Mouse (Mus musculus) G1E (cell line): ENCODE data around the gene Skp2. TPM values are rescaled to one million over a fixed set of nuclear protein-coding genes. Genes with fewer than 3 reads are reported as not detected.
A peak's percentile ranks its signal among the peaks of the same experiment; 100 is the strongest.
"Not testable (repeated sequence)": the region's sequence is repeated elsewhere in the genome, so short reads cannot be mapped to it uniquely, and the experiment has no call there.

Source experiments
- ATAC-seq: 2 replicates; pipeline ENCODE4 v1.8.0; 2016; ENCODE audit warnings: mild to moderate bottlenecking; ENCODE audit not compliant: insufficient number of reproducible peaks, poor library complexity, low FRiP score, severe bottlenecking; ENCODE audit errors: extremely low read depth
- DNase-seq: peaks from one replicate; pipeline ENCODE4 v3.0.0; 2012; ENCODE audit warnings: low spot score
- H3K27me3 ChIP-seq: 2 replicates; pipeline ENCODE4 v1.6.1; 2012; ENCODE audit warnings: mild to moderate bottlenecking, low read length, inconsistent platforms; ENCODE audit not compliant: insufficient read depth
- H3K36me3 ChIP-seq: replicated peaks from 2 replicates; pipeline ENCODE3; 2012; ENCODE audit warnings: mild to moderate bottlenecking, inconsistent platforms
- H3K4me1 ChIP-seq: 2 replicates; pipeline ENCODE4 v1.6.1; 2012; ENCODE audit warnings: low read depth, low read length, inconsistent platforms, mixed read lengths; ENCODE audit not compliant: insufficient read depth
- H3K4me3 ChIP-seq: 2 replicates; pipeline ENCODE4 v1.5.1; 2012; ENCODE audit warnings: low read depth, mild to moderate bottlenecking, inconsistent platforms, low read length, moderate library complexity, mixed read lengths
- H3K9me3 ChIP-seq: replicated peaks from 2 replicates; pipeline ENCODE4 v1.6.1; 2012; ENCODE audit warnings: inconsistent platforms
- CTCF ChIP-seq: IDR thresholded peaks from 2 replicates; pipeline ENCODE4 v1.5.1; 2012; ENCODE audit warnings: low read depth, low read length, inconsistent platforms, mixed read lengths
- GATA1 ChIP-seq: IDR thresholded peaks from 2 replicates; pipeline ENCODE4 v1.6.1; 2012; ENCODE audit warnings: borderline replicate concordance, low read length, inconsistent platforms, mixed read lengths
- GATA2 ChIP-seq: IDR thresholded peaks from 2 replicates; pipeline ENCODE4 v1.6.1; 2012; ENCODE audit warnings: low read depth, low read length, inconsistent platforms, borderline replicate concordance
- POLR2AphosphoS5 ChIP-seq: IDR thresholded peaks from 2 replicates; pipeline ENCODE4 v1.6.1; 2012; ENCODE audit warnings: low read depth, low read length, inconsistent platforms; ENCODE audit not compliant: insufficient replicate concordance
- TAL1 ChIP-seq: conservative IDR thresholded peaks from 2 replicates; pipeline ENCODE4 v1.6.1; 2012; ENCODE audit warnings: low read depth, low read length, inconsistent platforms, mixed read lengths
- polyA plus RNA-seq: library from polyadenylated mRNA; stranded (reverse); fragments of >175 nt; gene quantifications from 2 replicates; pipeline ENCODE4 v1.2.3, GENCODE M21; 2012
- total RNA-seq, 2 experiments: library from RNA; stranded (forward) in 1 of 2; stranded (reverse) in 1 of 2; fragments of 200-1000 nt in 1 of 2; fragments of >200 nt in 1 of 2; fragmentation: Nextera tagmentation in 1 of 2; gene quantifications; 2 replicates each; pipeline ENCODE4 v1.2.3; 2014 to 2017

Skp2 gene
- total RNA-seq (2014; fragmentation: Nextera tagmentation) (34.3 and 35.3 TPM in 2 replicates), total RNA-seq (2017) (28.7 and 29.8 TPM in 2 replicates), polyA plus RNA-seq (5.9 and 10.2 TPM in 2 replicates)

DNA sequence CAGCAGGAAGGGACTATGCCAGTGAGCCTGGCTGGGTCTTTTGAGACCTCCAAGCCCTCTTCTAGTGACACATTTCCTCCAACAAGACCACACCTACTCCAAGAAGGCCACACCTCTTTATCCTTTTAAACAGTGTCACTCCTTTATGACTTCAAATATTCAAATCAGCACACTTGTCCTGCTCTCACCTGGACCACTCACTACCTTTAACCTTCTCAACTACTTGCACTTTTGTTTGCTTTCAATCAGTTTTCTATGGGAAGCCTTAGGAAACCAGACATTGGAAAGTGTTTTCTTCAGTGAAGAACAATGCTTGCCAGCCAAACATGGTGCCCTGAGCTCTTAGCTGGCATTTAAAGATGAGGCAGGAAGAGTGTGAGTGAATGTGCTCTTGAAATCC, at the start of gene Skp2:
Gene Skp2 (minus strand): TSS at position 101 of the 400 bp plus-strand sequence.
- TF ChIP-seq GATA1: no peak
- TF ChIP-seq CTCF: no peak
- TF ChIP-seq TAL1: no peak
- TF ChIP-seq POLR2AphosphoS5: no peak
- TF ChIP-seq GATA2: no peak
- Histone ChIP-seq H3K27me3 (no peaks in the 10 kb centered on the region), H3K4me1 (no peaks in the 10 kb centered on the region), H3K36me3 (peaks cover 55% of the 10 kb centered on the region), H3K4me3 (no peak within 1 kb of the TSS), H3K9me3 (no peaks in the 10 kb centered on the region)
- ATAC-seq: no peak
- no peak for DNase-seq

GRCm38 (mm10) chr15:9198421-9198820, 43.2 kb upstream of the Skp2 start:
- H3K27me3 ChIP-seq: no peaks in the 10 kb centered on the region
- peaks cover 26% of the 10 kb centered on the region for H3K36me3 ChIP-seq
- peaks cover 5% of the 10 kb centered on the region for H3K4me1 ChIP-seq
- no peak for TF ChIP-seq POLR2AphosphoS5
- TF ChIP-seq GATA1: no peak
- TF ChIP-seq CTCF: no peak
- TF ChIP-seq GATA2: no peak
- no peak for TF ChIP-seq TAL1
- H3K4me3 ChIP-seq: no peak overlapping the region
- H3K9me3 ChIP-seq: no peaks in the 10 kb centered on the region
- DNase-seq (peak; percentile 2), ATAC-seq (peak; percentile 40; the same call in 1 of the 2 replicates)

DNA sequence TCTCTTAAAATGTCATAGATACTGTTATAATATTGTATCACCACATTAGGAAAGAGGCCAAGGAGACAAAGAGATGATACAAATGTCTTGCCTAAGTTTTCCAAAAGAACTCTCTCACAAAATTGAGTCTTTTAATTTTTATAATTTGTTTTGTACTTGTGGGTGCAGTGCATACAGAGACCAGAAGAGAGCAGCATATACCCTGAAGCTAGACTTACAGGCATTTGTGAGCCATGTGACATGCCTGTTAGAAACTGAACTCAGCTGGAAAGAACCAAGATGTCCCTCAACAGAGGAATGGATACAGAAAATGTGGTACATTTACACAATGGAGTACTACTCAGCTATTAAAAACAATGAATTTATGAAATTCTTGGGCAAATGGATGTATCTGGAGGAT, 37.5 kb upstream of the Skp2 start:
- not testable (repeated sequence) for ATAC-seq, H3K27me3 ChIP-seq, H3K4me3 ChIP-seq, H3K4me1 ChIP-seq, DNase-seq, H3K9me3 ChIP-seq
- peaks cover 35% of the 10 kb centered on the region for H3K36me3 ChIP-seq

GRCm38 (mm10) chr15:9189796-9190195, 34.6 kb upstream of the Skp2 start:
- Histone ChIP-seq H3K4me1 (no peaks in the 10 kb centered on the region), H3K4me3 (no peak overlapping the region), H3K9me3 (no peaks in the 10 kb centered on the region), H3K36me3 (peaks cover 42% of the 10 kb centered on the region), H3K27me3 (no peaks in the 10 kb centered on the region)
- no peak for DNase-seq
- ATAC-seq: no peak
- TF ChIP-seq GATA2 (no peak), POLR2AphosphoS5 (no peak), CTCF (no peak), GATA1 (no peak)

DNA sequence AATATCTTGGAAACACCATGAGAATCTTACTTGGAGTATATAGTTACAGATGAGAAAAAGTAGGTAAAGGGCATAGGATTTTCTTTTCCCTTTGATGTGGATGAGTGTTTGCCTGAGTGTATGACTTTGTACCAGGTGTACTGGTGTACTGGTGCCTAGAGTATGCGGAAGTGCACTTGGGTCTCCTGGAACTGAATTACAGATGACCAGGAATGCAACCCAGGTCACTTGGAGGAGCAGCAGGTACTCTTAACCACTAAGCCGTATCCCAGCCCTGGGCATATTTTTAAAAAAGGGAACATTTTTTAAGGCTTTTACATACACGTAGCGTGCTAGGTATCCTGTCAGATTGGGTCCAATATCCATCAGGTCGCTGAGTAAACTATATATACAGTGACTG, 28.8 kb upstream of the Skp2 start:
- Histone ChIP-seq H3K9me3 (no peaks in the 10 kb centered on the region), H3K4me1 (no peaks in the 10 kb centered on the region), H3K4me3 (no peak overlapping the region), H3K36me3 (peaks cover 57% of the 10 kb centered on the region), H3K27me3 (no peaks in the 10 kb centered on the region)
- ATAC-seq: no peak
- no peak for DNase-seq
- TF ChIP-seq TAL1 (no peak), GATA1 (no peak), GATA2 (no peak), CTCF (no peak), POLR2AphosphoS5 (no peak)

GRCm38 (mm10) chr15:9177038-9177437, 21.8 kb upstream of the Skp2 start:
- H3K27me3 ChIP-seq: no peaks in the 10 kb centered on the region
- ATAC-seq (no peak), DNase-seq (no peak)
- H3K4me3 ChIP-seq: no peak overlapping the region
- H3K9me3 ChIP-seq: no peaks in the 10 kb centered on the region
- TF ChIP-seq POLR2AphosphoS5: no peak
- no peak for TF ChIP-seq TAL1
- TF ChIP-seq GATA2: no peak
- TF ChIP-seq CTCF: no peak
- TF ChIP-seq GATA1: no peak
- no peaks in the 10 kb centered on the region for H3K4me1 ChIP-seq
- H3K36me3 ChIP-seq: peaks cover 55% of the 10 kb centered on the region

DNA sequence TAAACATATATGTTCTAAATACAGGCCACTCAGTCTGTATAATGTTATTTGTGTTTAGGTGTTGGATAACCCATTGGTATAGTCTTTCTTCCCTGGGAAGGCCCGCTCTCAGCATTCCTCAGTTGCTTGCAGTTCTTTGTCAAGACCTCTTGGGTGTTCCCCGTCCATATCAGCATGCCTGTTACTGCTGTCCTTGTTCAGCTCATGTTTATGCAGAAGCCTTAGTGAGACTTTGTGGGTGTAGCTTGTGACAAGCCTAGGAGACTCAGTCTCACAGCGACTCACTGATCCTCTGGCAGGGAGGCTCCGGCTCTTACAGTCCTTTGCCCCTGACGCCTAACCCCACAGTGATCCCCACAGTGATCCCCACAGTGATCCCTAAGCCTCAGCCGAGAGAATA, 8.9 kb upstream of the Skp2 start:
- Histone ChIP-seq H3K4me3 (no peak overlapping the region), H3K4me1 (peaks cover 3% of the 10 kb centered on the region; the same call in 1 of the 2 replicates)

More for the DNA sequence above, 8.9 kb upstream of the Skp2 start:
- DNase-seq (no peak), ATAC-seq (no peak)
- no peaks in the 10 kb centered on the region for H3K27me3 ChIP-seq
- H3K36me3 ChIP-seq: peaks cover 62% of the 10 kb centered on the region
- TF ChIP-seq GATA2: no peak
- TF ChIP-seq CTCF: no peak
- no peak for TF ChIP-seq TAL1
- no peak for TF ChIP-seq GATA1
- no peak for TF ChIP-seq POLR2AphosphoS5
- H3K9me3 ChIP-seq: no peaks in the 10 kb centered on the region
